Mouse (Mus musculus) hindlimb bud, embryonic 11.5 days (tissue): ENCODE results near the gene Esrrg.
A peak's percentile ranks its signal among the peaks of the same experiment; 100 is the strongest.

ENCODE experiments used
- DNase-seq: peaks from one replicate; pipeline ENCODE4 v3.0.0-alpha.2; 2012; ENCODE audit warnings: low read depth, low spot score; ENCODE audit errors: extremely low spot score

Esrrg gene

GRCm38 (mm10) chr1:187648551-187648950, 40.0 kb downstream of the Esrrg start:
- no peak for DNase-seq

- DNase-seq, result no peak
Observed at GRCm38 (mm10) chr1:187649871-187650270, 41.3 kb downstream of the Esrrg start.

GRCm38 (mm10) chr1:187650786-187651687, 42.4 kb downstream of the Esrrg start:
- no peak for DNase-seq

GRCm38 (mm10) chr1:187651688-187652241, 43.2 kb downstream of the Esrrg start:
- no peak for DNase-seq

- no peak for DNase-seq
Observed at GRCm38 (mm10) chr1:187652445-187652844, 43.9 kb downstream of the Esrrg start.

- no peak for DNase-seq
Observed at GRCm38 (mm10) chr1:187653390-187653789, 44.8 kb downstream of the Esrrg start.

- no peak for DNase-seq
Observed at GRCm38 (mm10) chr1:187660963-187661362, 52.4 kb downstream of the Esrrg start.

- no peak for DNase-seq
Observed at GRCm38 (mm10) chr1:187662083-187662609, 53.6 kb downstream of the Esrrg start.

- DNase-seq, result no peak
Observed at GRCm38 (mm10) chr1:187663376-187663775, 54.8 kb downstream of the Esrrg start.

- no peak for DNase-seq
Observed at GRCm38 (mm10) chr1:187664261-187664660, 55.7 kb downstream of the Esrrg start.

GRCm38 (mm10) chr1:187665901-187666600, 57.5 kb downstream of the Esrrg start:
- no peak for DNase-seq

- no peak for DNase-seq
Observed at GRCm38 (mm10) chr1:187669746-187670145, 61.2 kb downstream of the Esrrg start.

- no peak for DNase-seq
Observed at GRCm38 (mm10) chr1:187672446-187672845, 63.9 kb downstream of the Esrrg start.

GRCm38 (mm10) chr1:187674771-187675186, 66.2 kb downstream of the Esrrg start:
- DNase-seq, result peak; percentile 64

GRCm38 (mm10) chr1:187676626-187677025, 68.0 kb downstream of the Esrrg start:
- DNase-seq, result peak; percentile 73

- no peak for DNase-seq
Observed at GRCm38 (mm10) chr1:187679246-187679645, 70.7 kb downstream of the Esrrg start.

GRCm38 (mm10) chr1:187684519-187684918, 75.9 kb downstream of the Esrrg start:
- DNase-seq, result no peak

- no peak for DNase-seq
Observed at GRCm38 (mm10) chr1:187691846-187692525, 83.4 kb downstream of the Esrrg start.

GRCm38 (mm10) chr1:187694865-187695264, 86.3 kb downstream of the Esrrg start:
- no peak for DNase-seq

- DNase-seq, result no peak
Observed at GRCm38 (mm10) chr1:187698201-187698600, 89.6 kb downstream of the Esrrg start.

- DNase-seq, result no peak
Observed at GRCm38 (mm10) chr1:187700963-187701362, 92.4 kb downstream of the Esrrg start.
